Mouse (Mus musculus): ENCODE data around the gene Atox1.

DNA sequence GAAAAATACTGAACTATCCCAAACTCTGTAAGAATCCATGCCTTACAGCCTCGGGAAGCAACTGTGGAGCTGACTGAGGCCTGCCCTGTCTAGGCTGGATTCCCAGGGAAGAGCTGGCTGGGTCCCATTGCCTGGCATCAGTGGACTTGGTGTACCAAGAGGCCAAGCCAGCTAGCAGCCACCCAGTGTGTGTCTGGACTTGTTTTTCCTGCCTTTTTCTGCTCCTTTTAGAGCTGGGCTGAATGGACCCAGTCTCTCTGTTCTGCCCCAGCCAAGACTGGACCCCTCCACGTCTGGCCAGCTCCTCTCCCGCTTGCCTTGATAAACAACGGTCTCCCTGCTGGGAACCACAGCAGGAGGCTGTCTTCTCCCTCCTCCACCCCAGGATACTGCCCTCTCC, 23.0 kb downstream of the Atox1 start:
- TF ChIP-seq CTCF (IDR thresholded peaks at IDR 0.05; ENCODE audit: insufficient read depth, low read length) (no peak), POLR2A (IDR thresholded peaks at IDR 0.05; ENCODE audit: borderline replicate concordance, extremely low read depth, low read depth, low read length) (no peak)
